Mouse (Mus musculus) layer of hippocampus, postnatal 14 days (tissue): ENCODE data around the gene Mef2a. TPM values are rescaled to one million over a fixed set of nuclear protein-coding genes. Genes with fewer than 3 reads are reported as not detected.

ENCODE experiments used
- DNase-seq, 2 experiments: peaks; one replicate each; pipeline ENCODE4 v3.0.0; 2021 to 2022; ENCODE audit warnings: low spot score in 2 of 2, mixed read lengths in 1 of 2
- total RNA-seq, 2 experiments: library from RNA; stranded (reverse); gene quantifications; 2 replicates each; pipeline ENCODE4 v1.2.3; 2021

Mef2a gene
- total RNA-seq, 2 experiments from 2014 or later = 143 to 146 TPM

- no peak for DNase-seq
Measured at GRCm38 (mm10) chr7:67213589-67213988, 159.1 kb downstream of the Mef2a start.

- no peak for DNase-seq
Measured at GRCm38 (mm10) chr7:67211971-67212370, 160.7 kb downstream of the Mef2a start.

DNA sequence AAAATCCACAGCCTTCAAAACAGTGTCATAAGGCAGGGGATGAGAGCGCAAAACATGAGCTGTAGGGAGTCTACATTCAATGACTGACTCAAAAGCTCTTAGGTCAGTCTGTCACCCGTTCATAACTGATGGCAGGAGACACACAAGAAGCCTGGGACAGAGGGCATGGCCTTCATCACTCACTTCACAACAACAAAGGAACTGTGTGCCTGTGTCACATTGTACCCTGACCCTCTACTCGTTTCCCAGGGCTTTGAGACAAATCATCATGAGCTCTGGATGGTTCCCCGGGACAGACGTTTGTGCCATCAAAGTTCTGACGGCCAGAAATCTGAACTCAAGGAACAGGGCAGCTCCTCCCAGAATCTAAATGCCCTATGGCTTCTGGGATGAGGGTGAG lies 161.3 kb downstream of the Mef2a start:
- DNase-seq = no peak

DNA sequence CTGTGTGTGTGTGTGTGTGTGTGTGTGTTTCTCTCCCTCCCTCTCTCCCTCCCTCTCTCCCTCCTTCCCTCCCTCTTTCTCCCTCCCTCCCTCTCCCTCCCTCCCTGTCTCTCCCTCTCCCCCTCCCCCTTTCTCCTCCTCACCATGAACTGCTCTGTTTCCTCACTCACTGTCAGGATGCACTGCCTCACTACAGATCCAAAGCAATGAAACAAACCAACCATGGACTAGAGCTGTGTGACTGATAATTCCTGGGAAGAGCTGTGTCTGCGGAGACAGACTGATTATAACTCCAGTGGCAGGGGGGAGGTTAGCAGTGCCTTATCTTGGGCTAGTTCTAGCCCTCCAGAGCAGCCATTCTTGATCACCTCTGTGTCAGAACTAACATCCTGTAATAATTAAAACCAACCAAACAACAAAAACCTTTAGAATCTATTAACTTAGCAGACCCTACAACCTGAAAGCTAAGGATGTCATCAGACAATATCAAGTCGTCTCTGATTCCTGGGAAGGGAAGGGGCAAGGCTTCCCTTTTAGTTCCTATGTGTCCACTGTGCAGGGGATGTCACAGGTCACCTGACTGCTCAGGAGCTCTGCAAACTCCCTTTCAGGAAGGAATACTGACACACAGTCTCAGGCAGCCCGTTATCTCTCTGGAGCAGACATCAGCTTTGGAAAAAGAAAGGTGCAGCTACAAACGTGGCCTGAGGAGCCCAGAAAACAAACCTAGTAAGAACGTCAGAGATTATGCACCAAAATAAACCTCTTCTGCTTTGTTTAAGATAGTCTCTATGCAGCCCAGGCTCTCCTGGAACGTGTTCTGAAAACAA lies 162.4 kb downstream of the Mef2a start:
- no peak for DNase-seq

DNA sequence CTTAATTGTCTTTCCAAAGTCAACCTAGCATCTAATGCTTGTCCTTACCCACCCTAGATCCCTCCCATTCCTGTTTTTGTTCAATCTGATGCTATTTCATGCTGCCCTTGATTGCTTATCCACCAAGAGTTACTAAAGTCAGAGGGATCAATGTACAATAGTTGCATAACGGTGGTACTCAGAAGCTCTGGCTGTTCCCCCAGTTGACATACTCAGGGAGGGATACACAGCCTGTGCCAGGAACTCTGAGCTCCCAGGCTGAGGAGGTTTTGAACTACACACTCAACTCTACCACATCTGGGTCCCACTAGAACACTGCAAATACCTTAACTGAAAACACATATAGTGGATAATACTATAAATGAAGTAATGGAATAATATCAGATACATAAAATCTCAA lies 164.3 kb downstream of the Mef2a start:
- no peak for DNase-seq

GRCm38 (mm10) chr7:67207701-67208100 lies 165.0 kb downstream of the Mef2a start:
- no peak for DNase-seq

DNA sequence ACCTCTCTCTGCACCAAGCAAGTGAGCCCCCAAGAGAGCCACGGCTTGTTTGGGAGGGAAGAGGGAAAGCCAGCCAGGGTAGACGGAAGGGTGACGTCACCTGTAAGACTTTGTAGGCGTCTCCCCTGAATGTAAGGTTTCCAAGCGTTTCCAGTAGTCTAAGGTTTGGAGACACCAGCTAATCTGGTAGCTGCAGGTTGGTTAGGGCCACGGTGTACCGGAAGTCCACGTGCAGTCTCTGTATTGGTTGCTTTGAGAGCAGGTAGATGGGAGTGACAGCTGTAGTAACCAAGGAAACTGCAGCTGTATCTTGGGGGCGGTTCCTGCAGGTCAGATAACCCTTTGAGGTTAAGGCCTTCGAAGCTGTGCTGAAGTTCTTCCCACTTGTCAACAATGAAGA lies 166.2 kb downstream of the Mef2a start:
- no peak for DNase-seq

GRCm38 (mm10) chr7:67205734-67206425 lies 166.8 kb downstream of the Mef2a start:
- DNase-seq = no peak

GRCm38 (mm10) chr7:67203625-67204024 lies 169.0 kb downstream of the Mef2a start:
- no peak for DNase-seq

DNA sequence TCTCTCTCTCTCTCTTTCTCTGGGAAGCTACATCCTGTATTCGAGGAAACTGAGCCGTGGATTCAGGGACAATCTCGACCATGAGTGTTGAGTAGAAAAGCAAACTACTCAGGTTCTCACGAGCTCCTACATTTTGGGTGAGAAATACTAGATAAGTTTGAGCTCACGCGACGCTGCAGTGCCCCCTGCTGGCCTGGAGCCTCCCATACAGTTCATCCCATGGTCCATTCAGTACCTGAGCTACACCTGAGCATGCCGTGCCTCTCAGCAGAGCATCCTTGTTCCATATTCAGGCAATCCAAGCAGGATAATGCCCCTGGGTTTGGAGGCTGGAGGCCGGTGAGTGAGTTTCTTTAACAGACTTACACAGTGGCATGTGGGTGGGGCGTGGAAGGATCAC lies 173.2 kb downstream of the Mef2a start:
- peak; percentile 41 to 53 for DNase-seq

GRCm38 (mm10) chr7:67183786-67184185 lies 188.9 kb downstream of the Mef2a start:
- no peak for DNase-seq

Other genes with a start within 250 kb of the Mef2a start
- gene Lysmd4, start 150.3 kb downstream of the Mef2a start, total RNA-seq = 10 to 100 TPM; 31.2 to 31.4 TPM